Mouse (Mus musculus) CH12.LX (cell line): ENCODE measurements around the gene Pip5k1b. TPM values are rescaled to one million over a fixed set of nuclear protein-coding genes. Genes with fewer than 3 reads are reported as not detected.
A peak's percentile ranks its signal among the peaks of the same experiment; 100 is the strongest.
"Not testable (repeated sequence)": the region's sequence is repeated elsewhere in the genome, so short reads cannot be mapped to it uniquely, and the experiment has no call there.

Experiments used
- DNase-seq: peaks from one replicate; pipeline ENCODE4 v3.0.0-alpha.2; 2013; ENCODE audit errors: extremely low read depth
- H3K27ac ChIP-seq: 2 replicates; pipeline ENCODE4 v1.5.1; 2012; ENCODE audit warnings: low read depth, mild to moderate bottlenecking, control low read depth, moderate library complexity; ENCODE audit not compliant: insufficient read depth
- H3K27me3 ChIP-seq: replicated peaks from 2 replicates; pipeline ENCODE3; 2012; ENCODE audit warnings: inconsistent platforms
- H3K36me3 ChIP-seq, 2 experiments: replicated peaks in 1 of 2; 2 replicates each; pipeline versions ENCODE3 to v1.6.1; 2012; ENCODE audit warnings: inconsistent platforms in 1 of 2, low read length in 1 of 2, mild to moderate bottlenecking in 1 of 2, mixed read lengths in 1 of 2, moderate library complexity in 1 of 2; ENCODE audit not compliant: control insufficient read depth in 1 of 2, insufficient read depth in 1 of 2
- H3K4me1 ChIP-seq, 2 experiments: 2 replicates each; pipeline ENCODE4 v1.6.1; 2012; ENCODE audit warnings: inconsistent platforms in 1 of 2, moderate library complexity in 1 of 2; ENCODE audit not compliant: insufficient read depth in 2 of 2, control insufficient read depth in 1 of 2
- H3K4me2 ChIP-seq: 2 replicates; pipeline ENCODE4 v1.6.1; 2012; ENCODE audit warnings: low read depth, mild to moderate bottlenecking, control low read depth; ENCODE audit not compliant: poor library complexity, insufficient read depth, severe bottlenecking
- H3K4me3 ChIP-seq, 3 experiments: fragments of 150-350 bp in 1 of 3; sonication (generic) in 1 of 3; replicated peaks in 1 of 3; 2 replicates each; pipeline versions ENCODE3 to v1.5.1; 2011 to 2012; ENCODE audit warnings: low read depth in 2 of 3, low read length in 2 of 3, mild to moderate bottlenecking in 2 of 3, moderate library complexity in 2 of 3, control low read depth in 1 of 3, improper control_type of control experiment in 1 of 3, inconsistent platforms in 1 of 3, mixed read lengths in 1 of 3; ENCODE audit not compliant: poor library complexity in 1 of 3
- H3K79me2 ChIP-seq: replicated peaks from 2 replicates; pipeline ENCODE4 v1.6.1; 2012; ENCODE audit warnings: mild to moderate bottlenecking, moderate library complexity; ENCODE audit not compliant: control insufficient read depth, poor library complexity, insufficient read depth, severe bottlenecking; ENCODE audit errors: extremely low read depth
- H3K9ac ChIP-seq: 2 replicates; pipeline ENCODE4 v1.6.1; 2012; ENCODE audit warnings: low read depth, mild to moderate bottlenecking, control low read depth, moderate library complexity; ENCODE audit not compliant: insufficient read depth
- H3K9me3 ChIP-seq: replicated peaks from 2 replicates; pipeline ENCODE3; 2012; ENCODE audit warnings: low read length, inconsistent platforms, mixed read lengths
- BHLHE40 ChIP-seq: IDR thresholded peaks from 2 replicates; pipeline ENCODE4 v1.6.1; 2011; ENCODE audit warnings: mild to moderate bottlenecking, low read depth, low read length, improper control_type of control experiment
- CTCF ChIP-seq, 2 experiments: IDR thresholded peaks in 1 of 2; conservative IDR thresholded peaks in 1 of 2; 2 replicates each; pipeline ENCODE4 v1.5.1; 2011 to 2012; ENCODE audit warnings: low read depth in 2 of 2, low read length in 2 of 2, improper control_type of control experiment in 1 of 2, inconsistent platforms in 1 of 2, mild to moderate bottlenecking in 1 of 2, moderate library complexity in 1 of 2
- E2F4 ChIP-seq: IDR thresholded peaks from 2 replicates; pipeline ENCODE4 v1.6.1; 2011; ENCODE audit warnings: low read depth, low read length, improper control_type of control experiment; ENCODE audit not compliant: insufficient replicate concordance
- EP300 ChIP-seq: IDR thresholded peaks from 2 replicates; pipeline ENCODE4 v1.6.1; 2011; ENCODE audit warnings: low read length, improper control_type of control experiment
- GABPA ChIP-seq: IDR thresholded peaks from 2 replicates; pipeline ENCODE4 v1.6.1; 2012; ENCODE audit warnings: low read depth, low read length, improper control_type of control experiment, inconsistent platforms; ENCODE audit not compliant: insufficient replicate concordance
- HCFC1 ChIP-seq: IDR thresholded peaks from 2 replicates; pipeline ENCODE4 v1.6.1; 2012; ENCODE audit warnings: low read depth, mild to moderate bottlenecking, inconsistent platforms, low read length, improper control_type of control experiment
- IRF4 ChIP-seq: IDR thresholded peaks from 2 replicates; pipeline ENCODE4 v1.6.1; 2014; ENCODE audit warnings: low read depth, mild to moderate bottlenecking, inconsistent platforms, low read length, improper control_type of control experiment
- JUN ChIP-seq: IDR thresholded peaks from 2 replicates; pipeline ENCODE4 v1.6.1; 2011; ENCODE audit warnings: low read depth, mild to moderate bottlenecking, low read length, improper control_type of control experiment, moderate library complexity; ENCODE audit not compliant: insufficient read depth
- JUND ChIP-seq: conservative IDR thresholded peaks from 2 replicates; pipeline ENCODE4 v1.6.1; 2011; ENCODE audit warnings: low read depth, low read length, improper control_type of control experiment
- KAT2A ChIP-seq: IDR thresholded peaks from 2 replicates; pipeline ENCODE4 v1.6.1; 2012; ENCODE audit warnings: low read length, improper control_type of control experiment, inconsistent platforms; ENCODE audit not compliant: insufficient replicate concordance
- MAZ ChIP-seq: IDR thresholded peaks from 2 replicates; pipeline ENCODE4 v1.6.1; 2012; ENCODE audit warnings: low read depth, mild to moderate bottlenecking, inconsistent platforms, low read length, improper control_type of control experiment, moderate library complexity
- MEF2A ChIP-seq: IDR thresholded peaks from 2 replicates; pipeline ENCODE4 v1.6.1; 2014; ENCODE audit warnings: low read depth, mild to moderate bottlenecking, inconsistent platforms, low read length, improper control_type of control experiment, borderline replicate concordance
- MXI1 ChIP-seq: IDR thresholded peaks from 2 replicates; pipeline ENCODE4 v1.6.1; 2011; ENCODE audit warnings: mild to moderate bottlenecking, low read depth, low read length, improper control_type of control experiment
- PAX5 ChIP-seq: IDR thresholded peaks from 2 replicates; pipeline ENCODE4 v1.6.1; 2012; ENCODE audit warnings: low read length, inconsistent platforms, mixed read lengths
- POLR2AphosphoS2 ChIP-seq: IDR thresholded peaks from 2 replicates; pipeline ENCODE4 v1.6.1; 2011; ENCODE audit warnings: low read depth, low read length, improper control_type of control experiment
- RAD21 ChIP-seq: IDR thresholded peaks from 2 replicates; pipeline ENCODE4 v1.6.1; 2011; ENCODE audit warnings: low read depth, mild to moderate bottlenecking, low read length, improper control_type of control experiment, moderate library complexity
- SIN3A ChIP-seq: IDR thresholded peaks from 2 replicates; pipeline ENCODE4 v1.6.1; 2012; ENCODE audit warnings: low read length, improper control_type of control experiment, inconsistent platforms
- SMC3 ChIP-seq: IDR thresholded peaks from 2 replicates; pipeline ENCODE4 v1.6.1; 2011; ENCODE audit warnings: low read depth, low read length, improper control_type of control experiment
- TCF12 ChIP-seq: IDR thresholded peaks from 2 replicates; pipeline ENCODE4 v1.6.1; 2014; ENCODE audit warnings: low read depth, mild to moderate bottlenecking, inconsistent platforms, low read length, improper control_type of control experiment
- USF2 ChIP-seq: conservative IDR thresholded peaks from 2 replicates; pipeline ENCODE4 v1.6.1; 2011; ENCODE audit warnings: low read depth, low read length, improper control_type of control experiment
- dilution Hi-C: fragments of 300-500 bp; cut with MboI; formaldehyde crosslinking; loops from 2 replicates; pipeline ENCODE4 v1.14.3; 2020; ENCODE audit warnings: low sequenced_read_pairs; ENCODE audit not compliant: extremely low pct_unique_long_range_greater_than_20kb, extremely low pct_ligation_motif_present
- in situ Hi-C: fragments of 300-500 bp; cut with MboI; formaldehyde crosslinking; loops from 3 replicates; pipeline ENCODE4 v1.14.3; 2019; ENCODE audit warnings: low sequenced_read_pairs, low pct_ligation_motif_present, low pct_unique_long_range_greater_than_20kb, mixed read lengths
- polyA plus RNA-seq: library from polyadenylated mRNA; unstranded; fragments of >175 nt; gene quantifications from 2 replicates; pipeline ENCODE4 v1.2.1, GENCODE M21; 2012; ENCODE audit warnings: low read depth; ENCODE audit not compliant: insufficient read length
- total RNA-seq, 2 experiments: library from RNA; depleted of rRNA; stranded (reverse); fragments of 300-350 nt in 1 of 2; fragments of >200 nt in 1 of 2; gene quantifications; 2 replicates each; pipeline ENCODE4 v1.2.3; 2012 to 2014

Pip5k1b gene
- total and polyA plus RNA-seq, 3 experiments, result 1.7 to 2.9 (median 2.0) TPM

DNA sequence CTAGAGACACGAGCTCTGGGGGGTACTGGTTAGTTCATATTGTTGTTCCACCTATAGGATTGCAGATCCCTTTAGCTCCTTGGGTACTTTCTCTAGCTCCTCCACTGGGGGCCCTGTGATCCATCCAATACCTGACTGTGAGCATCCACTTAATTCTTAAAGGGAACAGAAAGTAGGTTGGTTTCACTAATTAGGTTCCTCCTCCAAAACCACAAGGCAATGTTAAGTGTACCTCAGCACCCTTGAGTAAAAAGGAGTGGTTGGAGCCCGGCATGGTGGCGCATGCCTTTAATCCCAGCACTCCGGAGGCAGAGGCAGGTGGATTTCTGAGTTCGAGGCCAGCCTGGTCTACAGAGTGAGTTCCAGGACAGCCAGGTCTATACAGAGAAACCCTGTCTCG, 3.0 kb downstream of the Pip5k1b start:
- H3K79me2 ChIP-seq, in situ Hi-C loops, H3K4me2 ChIP-seq, H3K9ac ChIP-seq, dilution Hi-C loops, H3K36me3 ChIP-seq, H3K27ac ChIP-seq, H3K4me3 ChIP-seq: not testable (repeated sequence)
- TF ChIP-seq IRF4 (0 out of 2 replicates have a peak, but pooled peaks have one; percentile 23), EP300 (0 out of 2 replicates have a peak, but pooled peaks have one; percentile 40)
- Histone ChIP-seq H3K4me1 (peaks cover 3 to 13% of the 10 kb centered on the region in 2 experiments; a peak in 2 of 4 replicates), H3K27me3 (peaks cover 36% of the 10 kb centered on the region), H3K9me3 (peaks cover 11% of the 10 kb centered on the region)
- DNase-seq, result peak; percentile 58

DNA sequence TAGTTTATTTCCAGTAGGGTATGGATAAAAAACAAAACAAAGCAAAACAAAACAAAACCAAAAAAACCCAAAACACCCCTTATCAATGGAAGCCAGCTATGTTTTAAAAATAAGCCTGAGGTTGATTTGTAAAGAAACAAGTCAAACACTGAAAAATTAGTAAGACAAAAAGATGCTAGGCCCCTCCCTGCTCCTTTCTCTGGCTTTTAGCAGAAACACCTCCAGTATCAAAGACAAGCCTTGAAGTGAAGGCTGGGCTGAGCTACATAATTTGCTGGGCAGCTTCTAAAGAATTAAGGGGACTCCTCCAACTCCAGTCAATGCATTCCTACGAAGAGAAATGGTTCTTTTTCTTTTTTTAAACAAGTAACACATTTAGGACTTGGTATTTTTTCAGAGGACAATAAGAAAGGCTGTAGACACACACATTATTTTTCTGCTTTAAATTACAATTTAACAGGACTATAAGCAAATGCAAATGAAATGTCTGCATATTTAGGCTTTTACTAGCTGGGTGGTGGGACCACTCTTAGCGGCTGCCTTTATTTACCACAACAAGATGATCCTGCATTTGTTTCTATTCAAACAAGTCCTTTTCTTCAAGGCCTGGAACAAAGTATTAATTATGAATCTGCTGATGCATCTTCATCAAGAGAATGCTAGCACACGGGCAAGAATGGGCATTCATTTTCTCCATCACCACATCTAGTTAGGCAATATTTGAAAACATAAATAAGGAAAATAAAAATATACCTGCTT, 4.3 kb downstream of the Pip5k1b start:
- Histone ChIP-seq H3K9ac (no peak overlapping the region), H3K9me3 (peaks cover 12% of the 10 kb centered on the region), H3K79me2 (no peaks in the 10 kb centered on the region), H3K4me3 (no peak overlapping the region), H3K27me3 (peaks cover 23% of the 10 kb centered on the region), H3K36me3 (no peaks in the 10 kb centered on the region), H3K4me1 (peaks cover under 1 to 10% of the 10 kb centered on the region in 2 experiments; a peak in 2 of 4 replicates), H3K27ac (no peak overlapping the region), H3K4me2 (no peak overlapping the region)
- DNase-seq, result no peak
- no peak for TF ChIP-seq SIN3A
- TF ChIP-seq IRF4, result no peak
- TF ChIP-seq EP300, result no peak
- no peak for TF ChIP-seq JUN
- no peak for TF ChIP-seq BHLHE40
- TF ChIP-seq USF2, result no peak
- TF ChIP-seq HCFC1, result no peak
- TF ChIP-seq MAZ, result no peak
- TF ChIP-seq PAX5, result no peak
- TF ChIP-seq TCF12, result no peak
- no peak for TF ChIP-seq CTCF (conservative IDR thresholded peaks at IDR 0.05 in 1 of 2, IDR thresholded peaks at IDR 0.05 in 1 of 2; ENCODE audit: low read depth in 2 of 2, low read length in 2 of 2)
- TF ChIP-seq RAD21, result no peak
- no peak for TF ChIP-seq MEF2A
- no peak for TF ChIP-seq MXI1
- TF ChIP-seq POLR2AphosphoS2, result no peak
- no peak for TF ChIP-seq GABPA
- TF ChIP-seq SMC3, result no peak
- no peak for TF ChIP-seq JUND
- TF ChIP-seq KAT2A, result no peak
- TF ChIP-seq E2F4, result no peak
- dilution Hi-C loops (no loop called here), in situ Hi-C loops (no loop called here)
